Mouse (Mus musculus) myocyte (in vitro differentiated cells): Measurements from ENCODE around the gene Ccser1. TPM values are rescaled to one million over a fixed set of nuclear protein-coding genes. Genes with fewer than 3 reads are reported as not detected.

Source experiments
- H3K27me3 ChIP-seq: one replicate; pipeline ENCODE4 v1.6.1; 2011; ENCODE audit not compliant: control insufficient read depth, insufficient read depth, insufficient read length
- H3K36me3 ChIP-seq: one replicate; pipeline ENCODE4 v1.6.1; 2011; ENCODE audit not compliant: control insufficient read depth, insufficient read depth
- H3K4me2 ChIP-seq: one replicate; pipeline ENCODE4 v1.6.1; 2011; ENCODE audit warnings: low read depth, control low read depth
- H3K4me3 ChIP-seq: one replicate; pipeline ENCODE4 v1.5.1; 2011; ENCODE audit warnings: mild to moderate bottlenecking, control low read depth, moderate library complexity
- H3K79me2 ChIP-seq: one replicate; pipeline ENCODE4 v1.6.1; 2011; ENCODE audit not compliant: control insufficient read depth, insufficient read depth
- H3ac ChIP-seq: one replicate; pipeline ENCODE4 v1.6.1; 2011; ENCODE audit not compliant: control insufficient read depth, insufficient read length
- CEBPB ChIP-seq: IDR thresholded peaks from 2 replicates; pipeline ENCODE4 v1.6.1; 2011; ENCODE audit warnings: mild to moderate bottlenecking, moderate library complexity; ENCODE audit not compliant: poor library complexity, insufficient read depth, severe bottlenecking
- E2F4 ChIP-seq: IDR thresholded peaks from one replicate; pipeline ENCODE4 v1.6.1; 2011; ENCODE audit warnings: mild to moderate bottlenecking, control low read depth, moderate library complexity; ENCODE audit not compliant: insufficient read depth
- MAX ChIP-seq: IDR thresholded peaks from one replicate; pipeline ENCODE4 v1.6.1; 2011; ENCODE audit warnings: low read depth, mild to moderate bottlenecking, control low read depth
- MYOD1 ChIP-seq, 3 experiments: IDR thresholded peaks; one replicate each; pipeline ENCODE4 v1.6.1; 2011; ENCODE audit warnings: control low read depth in 2 of 3, low read depth in 2 of 3, mild to moderate bottlenecking in 2 of 3, moderate library complexity in 1 of 3; ENCODE audit not compliant: insufficient read length in 2 of 3, control insufficient read depth in 1 of 3
- MYOG ChIP-seq, 3 experiments: IDR thresholded peaks; one replicate each; pipeline ENCODE4 v1.6.1; 2011; ENCODE audit warnings: control low read depth in 2 of 3, low read depth in 2 of 3, mild to moderate bottlenecking in 2 of 3; ENCODE audit not compliant: insufficient read length in 2 of 3, control insufficient read depth in 1 of 3, insufficient read depth in 1 of 3
- POLR2A ChIP-seq: IDR thresholded peaks from one replicate; pipeline ENCODE4 v1.6.1; 2011; ENCODE audit warnings: low read depth, mild to moderate bottlenecking, control low read depth, moderate library complexity; ENCODE audit not compliant: insufficient read length
- POLR2AphosphoS2 ChIP-seq: IDR thresholded peaks from one replicate; pipeline ENCODE4 v1.6.1; 2011; ENCODE audit warnings: low read depth, control low read depth; ENCODE audit not compliant: insufficient read length
- REST ChIP-seq: IDR thresholded peaks from one replicate; pipeline ENCODE4 v1.6.1; 2011; ENCODE audit warnings: mild to moderate bottlenecking, control low read depth, moderate library complexity; ENCODE audit not compliant: insufficient read depth, insufficient read length
- SRF ChIP-seq: IDR thresholded peaks from one replicate; pipeline ENCODE4 v1.6.1; 2011; ENCODE audit warnings: low read depth; ENCODE audit not compliant: control insufficient read depth, insufficient read length
- TCF12 ChIP-seq: IDR thresholded peaks from one replicate; pipeline ENCODE4 v1.6.1; 2011; ENCODE audit warnings: mild to moderate bottlenecking, control low read depth; ENCODE audit not compliant: poor library complexity, insufficient read depth, severe bottlenecking
- TCF3 ChIP-seq: IDR thresholded peaks from one replicate; pipeline ENCODE4 v1.6.1; 2011; ENCODE audit warnings: low read depth, control low read depth; ENCODE audit not compliant: insufficient read length
- USF1 ChIP-seq: IDR thresholded peaks from one replicate; pipeline ENCODE4 v1.6.1; 2011; ENCODE audit warnings: low read depth, mild to moderate bottlenecking, control low read depth, moderate library complexity
- polyA plus RNA-seq: library from polyadenylated mRNA; unstranded; fragments of >200 nt; fragmentation: generic; extraction: Trizol; gene quantifications from one replicate; pipeline ENCODE4 v1.2.1, GENCODE M21; 2012; ENCODE audit warnings: missing spikeins

Gene Ccser1
- polyA plus RNA-seq, 1 experiment, result 0.52 TPM

DNA sequence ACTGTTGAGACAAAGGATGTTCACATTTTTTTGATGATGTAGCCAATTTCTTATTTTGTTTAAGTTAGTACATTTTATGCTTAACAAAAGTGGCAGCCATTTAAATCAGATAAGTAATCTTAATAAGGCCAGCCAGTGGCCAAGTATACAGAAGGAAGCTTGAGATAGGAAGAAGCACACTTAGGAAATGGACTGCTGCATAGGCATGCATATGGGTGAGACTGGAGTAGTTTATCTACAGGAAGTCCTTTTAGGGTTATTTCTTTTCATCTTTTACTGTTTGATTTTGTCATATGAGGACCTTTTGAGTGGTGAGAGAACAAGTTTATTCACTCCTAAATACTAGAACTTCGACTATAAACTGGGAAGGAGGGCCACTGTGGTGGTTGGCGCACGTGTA lies 582.0 kb downstream of the Ccser1 start:
- no peaks in the 10 kb centered on the region for H3K27me3 ChIP-seq
- H3K4me2 ChIP-seq, result no peak overlapping the region
- H3K36me3 ChIP-seq, result no peaks in the 10 kb centered on the region
- TF ChIP-seq TCF12, result no peak
- TF ChIP-seq MYOD1 (IDR thresholded peaks at IDR 0.05; ENCODE audit: control insufficient read depth in 1 of 3, insufficient read length in 2 of 3, low read depth in 2 of 3), result no peak
- TF ChIP-seq MAX, result no peak
- TF ChIP-seq MYOG (IDR thresholded peaks at IDR 0.05; ENCODE audit: control insufficient read depth in 1 of 3, insufficient read depth in 1 of 3, insufficient read length in 2 of 3, low read depth in 2 of 3), result no peak
- no peak for TF ChIP-seq USF1
- no peak for TF ChIP-seq TCF3
- no peak for TF ChIP-seq REST
- TF ChIP-seq POLR2A, result no peak
- no peak for TF ChIP-seq CEBPB
- no peak for TF ChIP-seq POLR2AphosphoS2
- no peak for TF ChIP-seq E2F4
- TF ChIP-seq SRF, result no peak
- H3K4me3 ChIP-seq, result no peak overlapping the region
- H3ac ChIP-seq, result no peak overlapping the region
- H3K79me2 ChIP-seq, result no peaks in the 10 kb centered on the region

DNA sequence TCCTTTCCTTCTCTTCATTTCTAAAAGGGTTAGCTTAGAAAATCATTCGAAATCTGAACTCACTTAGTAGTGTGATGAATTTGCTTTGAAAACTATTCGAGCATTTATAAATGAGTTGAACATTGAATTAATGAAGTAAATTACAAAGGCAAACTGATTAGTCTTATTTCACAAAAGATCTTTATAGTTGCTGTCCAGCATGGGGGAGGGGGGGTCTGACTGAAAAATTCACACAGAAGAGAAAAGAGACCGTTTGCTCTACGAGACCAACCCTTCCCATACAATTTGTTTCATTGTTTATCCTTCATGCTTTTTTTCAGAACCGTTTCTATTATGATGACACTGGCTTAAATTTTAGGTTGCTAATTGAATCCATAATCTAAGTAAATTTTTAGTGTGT lies 583.3 kb downstream of the Ccser1 start:
- no peak overlapping the region for H3K4me2 ChIP-seq
- H3K27me3 ChIP-seq, result no peaks in the 10 kb centered on the region
- TF ChIP-seq MYOD1 (IDR thresholded peaks at IDR 0.05; ENCODE audit: control insufficient read depth in 1 of 3, insufficient read length in 2 of 3, low read depth in 2 of 3) (no peak), POLR2AphosphoS2 (no peak), CEBPB (no peak), MYOG (IDR thresholded peaks at IDR 0.05; ENCODE audit: control insufficient read depth in 1 of 3, insufficient read depth in 1 of 3, insufficient read length in 2 of 3, low read depth in 2 of 3) (no peak), REST (no peak), TCF3 (no peak), TCF12 (no peak), USF1 (no peak), MAX (no peak), E2F4 (no peak), POLR2A (no peak), SRF (no peak)
- no peaks in the 10 kb centered on the region for H3K36me3 ChIP-seq
- no peaks in the 10 kb centered on the region for H3K79me2 ChIP-seq
- no peak overlapping the region for H3ac ChIP-seq
- no peak overlapping the region for H3K4me3 ChIP-seq

DNA sequence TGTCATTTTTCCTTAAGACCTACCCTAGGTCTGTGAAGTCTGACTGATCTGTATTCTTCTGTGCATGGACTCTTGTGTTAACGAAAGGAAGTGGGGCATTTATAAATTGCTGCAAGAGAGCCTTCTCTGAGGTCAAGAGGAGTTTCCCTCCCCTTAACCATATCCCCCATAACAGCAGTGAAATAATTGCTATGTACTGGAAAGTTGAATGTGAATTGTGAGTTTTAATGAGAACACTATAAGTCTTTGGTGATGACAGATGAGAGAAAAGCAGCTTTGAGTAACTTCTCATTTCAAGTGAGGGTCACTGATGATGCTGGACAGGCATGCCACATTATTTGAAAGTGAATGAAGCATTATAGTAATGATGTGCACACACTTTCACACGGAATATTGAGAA lies 585.7 kb downstream of the Ccser1 start:
- Histone ChIP-seq H3K36me3 (no peaks in the 10 kb centered on the region), H3ac (no peak overlapping the region), H3K79me2 (no peaks in the 10 kb centered on the region), H3K27me3 (no peaks in the 10 kb centered on the region), H3K4me3 (no peak overlapping the region), H3K4me2 (no peak overlapping the region)
- TF ChIP-seq MYOD1 (IDR thresholded peaks at IDR 0.05; ENCODE audit: control insufficient read depth in 1 of 3, insufficient read length in 2 of 3, low read depth in 2 of 3) (no peak), MAX (no peak), E2F4 (no peak), USF1 (no peak), SRF (no peak), POLR2AphosphoS2 (no peak)

DNA sequence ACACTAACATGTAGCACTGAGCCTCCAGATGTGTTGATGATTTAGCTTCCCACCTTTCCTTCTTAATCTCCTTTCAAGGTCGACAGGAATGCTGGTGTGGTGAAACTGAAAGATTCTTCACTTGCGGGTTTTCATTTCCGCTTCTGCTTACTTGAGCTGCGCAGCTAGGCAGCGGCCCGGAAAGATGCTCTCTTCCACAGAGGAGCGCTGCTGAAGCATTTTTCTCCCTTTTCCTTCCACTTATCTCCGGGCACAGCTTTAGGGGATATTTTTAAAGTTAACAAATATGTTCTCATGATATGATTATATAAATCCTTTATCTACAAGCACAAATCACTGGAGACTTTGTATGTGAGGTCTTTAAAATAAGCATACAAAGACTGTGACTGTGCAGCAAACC lies 587.0 kb downstream of the Ccser1 start:
- H3K4me2 ChIP-seq, result no peak overlapping the region
- H3ac ChIP-seq, result no peak overlapping the region
- H3K27me3 ChIP-seq, result no peaks in the 10 kb centered on the region
- TF ChIP-seq POLR2A (no peak), E2F4 (no peak), SRF (no peak), MYOD1 (IDR thresholded peaks at IDR 0.05; ENCODE audit: control insufficient read depth in 1 of 3, insufficient read length in 2 of 3, low read depth in 2 of 3) (no peak), USF1 (no peak), POLR2AphosphoS2 (no peak), TCF12 (no peak), TCF3 (no peak)
- H3K4me3 ChIP-seq, result no peak overlapping the region
- H3K79me2 ChIP-seq, result no peaks in the 10 kb centered on the region
- H3K36me3 ChIP-seq, result no peaks in the 10 kb centered on the region

DNA sequence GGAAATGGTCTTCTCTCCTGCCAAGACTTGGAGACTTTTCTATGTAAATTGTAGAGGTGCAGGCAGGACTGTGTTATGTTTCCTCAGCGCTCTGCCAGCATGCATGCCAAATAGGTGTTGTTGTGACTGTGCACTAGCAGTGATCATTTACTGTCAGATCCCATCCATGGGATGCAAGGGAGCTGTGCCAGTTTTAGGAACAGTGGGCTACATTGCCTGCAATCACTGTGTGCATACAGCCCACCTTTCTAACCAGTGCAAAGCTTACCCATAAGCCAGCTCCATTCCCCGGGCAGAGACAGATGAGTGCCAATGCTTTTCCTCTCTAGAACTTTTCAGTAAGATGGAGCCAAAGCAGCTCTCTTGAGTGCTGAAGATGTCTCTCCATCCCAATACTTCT lies 606.6 kb downstream of the Ccser1 start:
- Histone ChIP-seq H3K27me3 (no peaks in the 10 kb centered on the region), H3K36me3 (no peaks in the 10 kb centered on the region), H3K79me2 (no peaks in the 10 kb centered on the region), H3ac (no peak overlapping the region), H3K4me3 (no peak overlapping the region), H3K4me2 (no peak overlapping the region)
- TF ChIP-seq MAX (no peak), E2F4 (no peak), POLR2AphosphoS2 (no peak), MYOD1 (IDR thresholded peaks at IDR 0.05; ENCODE audit: control insufficient read depth in 1 of 3, insufficient read length in 2 of 3, low read depth in 2 of 3) (no peak)
